Mouse (Mus musculus) embryonic fibroblast, embryonic 13.5 days (primary cell): ENCODE measurements at regions not wholly inside any gene's neighbourhood (a gene's known extent, or its start where the extent isn't known, plus 50 kb on each side); places are given as distances from the start of the nearest gene placed in this dataset.

Experiments used
- CTCF ChIP-seq: IDR thresholded peaks from 2 replicates; pipeline ENCODE4 v1.5.1; 2011; ENCODE audit warnings: mild to moderate bottlenecking, control low read depth, low read length, moderate library complexity, borderline replicate concordance; ENCODE audit not compliant: insufficient read depth
- POLR2A ChIP-seq: IDR thresholded peaks from 2 replicates; pipeline ENCODE4 v1.6.1; 2011; ENCODE audit warnings: low read depth, mild to moderate bottlenecking, control low read depth, low read length, moderate library complexity

GRCm38 (mm10) chr3:133646449-133647059 is 101.6 kb upstream of the Tet2 start:
- TF ChIP-seq POLR2A (no peak), CTCF (no peak)
